Comparison of ENCODE assay signal across 19 mouse cellular contexts in genomic region chr11:102350416-102350815, GRCm38 (mm10). TPM values are rescaled to one million over a fixed set of nuclear protein-coding genes. Genes with fewer than 3 reads are reported as not detected.
"Had no signal": no experiment of that assay in that cellular context is flagged by ENCODE, and none has a peak within 500 bp of the region (broad histone marks: within the 10 kb centered on the region; RNA-seq: fewer than 3 reads in every experiment).

No protein-coding gene starts in this region.

- H3K4me1 ChIP-seq: lung, embryonic 15.5 days; neural tube, embryonic 15.5 days; stomach, embryonic 15.5 days had no signal

- H3K4me2 ChIP-seq: limb, embryonic 13.5 days; lung, embryonic 15.5 days; midbrain, embryonic 11.5 days; neural tube, embryonic 12.5 days; neural tube, embryonic 15.5 days; stomach, embryonic 15.5 days had no signal

- DNase-seq: kidney, adult 18-20 months; kidney, adult 9 months; kidney, postnatal 14 days; kidney, postnatal 4 days; left cerebral cortex, postnatal 4 days; lung, adult 18-20 months; lung, postnatal 10 days; lung, postnatal 4 days; midbrain, embryonic 14.5 days; thymus, postnatal 25 days had no signal

- H3K27ac ChIP-seq: limb, embryonic 13.5 days; lung, embryonic 15.5 days; neural tube, embryonic 12.5 days; neural tube, embryonic 15.5 days; stomach, embryonic 15.5 days had no signal

- H3K9me3 ChIP-seq: limb, embryonic 13.5 days; lung, embryonic 15.5 days; neural tube, embryonic 12.5 days; neural tube, embryonic 15.5 days; stomach, embryonic 15.5 days had no signal

- H3K27me3 ChIP-seq: limb, embryonic 13.5 days; neural tube, embryonic 12.5 days; stomach, embryonic 15.5 days had no signal

- ATAC-seq: inflammation-experienced regulatory T-cells, adult 6 months; intestine, embryonic 16.5 days had no signal

- H3K4me3 ChIP-seq: limb, embryonic 13.5 days; lung, embryonic 15.5 days; neural tube, embryonic 12.5 days; neural tube, embryonic 15.5 days; stomach, embryonic 15.5 days had no signal

- H3K36me3 ChIP-seq: limb, embryonic 13.5 days; lung, embryonic 15.5 days; neural tube, embryonic 12.5 days; neural tube, embryonic 15.5 days; stomach, embryonic 15.5 days had no signal

- H3K9ac ChIP-seq: limb, embryonic 13.5 days; lung, embryonic 15.5 days; neural tube, embryonic 12.5 days; neural tube, embryonic 15.5 days; stomach, embryonic 15.5 days had no signal

RNA-seq across cellular contexts. Expression of gene Slc4a1, which starts 15.6 kb away (rescaled TPM):
- polyA plus RNA-seq: small intestine, adult 2 months had no signal
